Mouse (Mus musculus): ENCODE measurements around the gene Adamts3.

DNA sequence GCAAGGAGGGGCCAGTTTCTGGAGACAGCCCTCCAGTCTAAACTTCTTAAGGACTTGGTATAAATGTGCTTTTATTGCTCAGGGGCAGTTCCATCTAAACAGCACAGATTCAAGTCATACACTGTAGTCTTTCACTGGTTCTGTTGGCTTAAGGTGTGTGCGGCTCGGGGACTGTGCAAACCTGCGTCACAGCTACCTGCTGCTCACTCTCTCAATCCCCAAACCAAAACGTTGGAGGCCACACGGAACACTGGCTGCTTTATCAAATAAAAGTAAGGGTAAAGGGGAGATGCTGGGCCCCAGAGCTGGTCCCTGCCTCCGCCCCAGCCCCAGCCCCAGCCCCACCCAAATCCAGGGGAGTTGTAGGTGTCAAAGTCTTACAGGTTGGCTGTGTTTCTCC lies 66.5 kb downstream of the Adamts3 start:
- TF ChIP-seq GATA1 (IDR thresholded peaks at IDR 0.05; ENCODE audit: borderline replicate concordance, low read length) (no peak), FLI1 (IDR thresholded peaks at IDR 0.05; ENCODE audit: low read length) (no peak)
